ENCODE assay signal across 20 mouse cellular contexts in genomic region chr16:9997931-9998330, GRCm38 (mm10). TPM values are rescaled to one million over a fixed set of nuclear protein-coding genes. Genes with fewer than 3 reads are reported as not detected.
DNase-seq lines count a peak whose midpoint lies in the region; ATAC-seq and TF ChIP-seq lines count a peak whose summit lies in the region.
"Had no signal": no experiment of that assay in that cellular context is flagged by ENCODE, and none has a peak within 500 bp of the region (broad histone marks: within the 10 kb centered on the region; RNA-seq: fewer than 3 reads in every experiment).

No protein-coding gene starts in this region.

- no peak overlapping the region for H3K27ac ChIP-seq in intestine, postnatal 0 days (ENCODE audit: low read depth, low read length)
- H3K27ac ChIP-seq in intestine, embryonic 15.5 days: no peak overlapping the region
- no peak overlapping the region for H3K27ac ChIP-seq in lung, postnatal 0 days (ENCODE audit: low read length)
- H3K27ac ChIP-seq: hindbrain, embryonic 12.5 days; limb, embryonic 15.5 days; lung, embryonic 15.5 days; midbrain, embryonic 12.5 days; neural tube, embryonic 13.5 days had no signal

- 0 out of 2 replicates have a peak, but pooled peaks have one; percentile 7 for TF ChIP-seq CTCF in intestine, postnatal 0 days (IDR thresholded peaks at IDR 0.05; ENCODE audit: low read depth)
- 0 out of 2 replicates have a peak, but pooled peaks have one; percentile 6 for TF ChIP-seq CTCF in lung, postnatal 0 days (IDR thresholded peaks at IDR 0.05)

- no peaks in the 10 kb centered on the region for H3K9me3 ChIP-seq in intestine, postnatal 0 days (ENCODE audit: control insufficient read depth)
- H3K9me3 ChIP-seq in intestine, embryonic 15.5 days: no peaks in the 10 kb centered on the region
- H3K9me3 ChIP-seq in lung, postnatal 0 days (ENCODE audit: low read length): no peaks in the 10 kb centered on the region
- H3K9me3 ChIP-seq: hindbrain, embryonic 12.5 days; limb, embryonic 15.5 days; lung, embryonic 15.5 days; midbrain, embryonic 12.5 days; neural tube, embryonic 13.5 days had no signal

- H3K36me3 ChIP-seq in intestine, postnatal 0 days (ENCODE audit: control insufficient read depth, insufficient read depth): no peaks in the 10 kb centered on the region
- H3K36me3 ChIP-seq in intestine, embryonic 15.5 days: no peaks in the 10 kb centered on the region
- H3K36me3 ChIP-seq in lung, postnatal 0 days (ENCODE audit: insufficient read depth, low read length): no peaks in the 10 kb centered on the region
- H3K36me3 ChIP-seq: hindbrain, embryonic 12.5 days; limb, embryonic 15.5 days; lung, embryonic 15.5 days; midbrain, embryonic 12.5 days; neural tube, embryonic 13.5 days had no signal

- H3K4me2 ChIP-seq in intestine, postnatal 0 days (replicated peaks; ENCODE audit: low read depth): no peak overlapping the region
- H3K4me2 ChIP-seq in intestine, embryonic 15.5 days (replicated peaks): no peak overlapping the region
- H3K4me2 ChIP-seq in lung, postnatal 0 days (replicated peaks; ENCODE audit: low read depth, low read length): no peak overlapping the region
- H3K4me2 ChIP-seq: heart, embryonic 11.5 days; hindbrain, embryonic 12.5 days; limb, embryonic 15.5 days; lung, embryonic 15.5 days; midbrain, embryonic 12.5 days; neural tube, embryonic 13.5 days had no signal

- no peak for DNase-seq in lung, postnatal 0 days (ENCODE audit: low spot score)
- no peak for DNase-seq in lung, postnatal 10 days
- peak; percentile 25 for DNase-seq in ES-CJ7 (ENCODE audit: low read depth, low spot score)
- DNase-seq in c-Kit-positive CD71-positive TER-119-positive erythroid progenitor cells, embryonic 14.5 days (ENCODE audit: low spot score): no peak
- no peak for DNase-seq in urinary bladder, postnatal 4 days (ENCODE audit: low spot score in 2 of 2)
- DNase-seq: adrenal gland, adult 8-10 months; cerebellum, adult 11 months; heart, postnatal 10 days; layer of hippocampus, postnatal 36 days; right cerebral cortex, adult 18-20 months; thymus, postnatal 4 days had no signal

- no peaks in the 10 kb centered on the region for H3K4me1 ChIP-seq in intestine, postnatal 0 days (replicated peaks; ENCODE audit: control insufficient read depth, insufficient read depth, low read length)
- no peaks in the 10 kb centered on the region; the same call in 1 of the 2 replicates for H3K4me1 ChIP-seq in intestine, embryonic 15.5 days (replicated peaks)
- H3K4me1 ChIP-seq in lung, postnatal 0 days (ENCODE audit: insufficient read depth, low read depth, low read length): no peaks in the 10 kb centered on the region

- peaks cover 36% of the 10 kb centered on the region for H3K27me3 ChIP-seq in intestine, postnatal 0 days (replicated peaks; ENCODE audit: control insufficient read depth, insufficient read depth, low read length)
- peaks cover 40% of the 10 kb centered on the region for H3K27me3 ChIP-seq in intestine, embryonic 15.5 days (replicated peaks)
- peaks cover 40% of the 10 kb centered on the region for H3K27me3 ChIP-seq in lung, postnatal 0 days (replicated peaks; ENCODE audit: insufficient read depth, low read length)

- H3K4me3 ChIP-seq in intestine, postnatal 0 days (ENCODE audit: low read depth, low read length): no peak overlapping the region
- no peak overlapping the region for H3K4me3 ChIP-seq in intestine, embryonic 15.5 days (replicated peaks)
- no peak overlapping the region for H3K4me3 ChIP-seq in lung, postnatal 0 days (ENCODE audit: low read depth, low read length)
- H3K4me3 ChIP-seq: hindbrain, embryonic 12.5 days; limb, embryonic 15.5 days; lung, embryonic 15.5 days; midbrain, embryonic 12.5 days; neural tube, embryonic 13.5 days had no signal

- TF ChIP-seq EP300 in lung, postnatal 0 days (IDR thresholded peaks at IDR 0.05): no peak

- no peak overlapping the region for H3K9ac ChIP-seq in intestine, postnatal 0 days (ENCODE audit: low read depth, low read length)
- H3K9ac ChIP-seq in intestine, embryonic 15.5 days: no peak overlapping the region
- H3K9ac ChIP-seq in lung, postnatal 0 days (replicated peaks; ENCODE audit: low read depth): no peak overlapping the region
- H3K9ac ChIP-seq: hindbrain, embryonic 12.5 days; limb, embryonic 15.5 days; lung, embryonic 15.5 days; midbrain, embryonic 12.5 days; neural tube, embryonic 13.5 days had no signal

- no peak for ATAC-seq in intestine, postnatal 0 days
- ATAC-seq in intestine, embryonic 15.5 days: no peak
- ATAC-seq in lung, postnatal 0 days: no peak
- ATAC-seq: forebrain, embryonic 16.5 days had no signal

RNA-seq across cellular contexts. Expression of gene Grin2a, which starts 2.6 kb away (rescaled TPM):
- 0.03 TPM in 1 of 2 replicates, not detected in the other for polyA plus RNA-seq in intestine, postnatal 0 days (2015; fragmentation: Nextera tagmentation; extraction: Ambion mirVana)
- 0.18 and 0.34 TPM in 2 replicates for polyA plus RNA-seq in intestine, embryonic 15.5 days (2015; fragmentation: Nextera tagmentation; extraction: Ambion mirVana)
- polyA plus RNA-seq in lung, postnatal 0 days (2015; fragmentation: Nextera tagmentation; extraction: Ambion mirVana): 0.06 and 0.19 TPM in 2 replicates
